Mouse (Mus musculus) CH12.LX (cell line): Measurements from ENCODE around the gene 1700028P14Rik. TPM values are rescaled to one million over a fixed set of nuclear protein-coding genes. Genes with fewer than 3 reads are reported as not detected.

Experiments
- DNase-seq: peaks from one replicate; pipeline ENCODE4 v3.0.0-alpha.2; 2013; ENCODE audit errors: extremely low read depth
- H3K27ac ChIP-seq: 2 replicates; pipeline ENCODE4 v1.5.1; 2012; ENCODE audit warnings: low read depth, mild to moderate bottlenecking, control low read depth, moderate library complexity; ENCODE audit not compliant: insufficient read depth
- H3K27me3 ChIP-seq: replicated peaks from 2 replicates; pipeline ENCODE3; 2012; ENCODE audit warnings: inconsistent platforms
- H3K36me3 ChIP-seq, 2 experiments: replicated peaks in 1 of 2; 2 replicates each; pipeline versions ENCODE3 to v1.6.1; 2012; ENCODE audit warnings: inconsistent platforms in 1 of 2, low read length in 1 of 2, mild to moderate bottlenecking in 1 of 2, mixed read lengths in 1 of 2, moderate library complexity in 1 of 2; ENCODE audit not compliant: control insufficient read depth in 1 of 2, insufficient read depth in 1 of 2
- H3K4me1 ChIP-seq, 2 experiments: 2 replicates each; pipeline ENCODE4 v1.6.1; 2012; ENCODE audit warnings: inconsistent platforms in 1 of 2, moderate library complexity in 1 of 2; ENCODE audit not compliant: insufficient read depth in 2 of 2, control insufficient read depth in 1 of 2
- H3K4me2 ChIP-seq: 2 replicates; pipeline ENCODE4 v1.6.1; 2012; ENCODE audit warnings: low read depth, mild to moderate bottlenecking, control low read depth; ENCODE audit not compliant: poor library complexity, insufficient read depth, severe bottlenecking
- H3K4me3 ChIP-seq, 3 experiments: fragments of 150-350 bp in 1 of 3; sonication (generic) in 1 of 3; replicated peaks in 1 of 3; 2 replicates each; pipeline versions ENCODE3 to v1.5.1; 2011 to 2012; ENCODE audit warnings: low read depth in 2 of 3, low read length in 2 of 3, mild to moderate bottlenecking in 2 of 3, moderate library complexity in 2 of 3, control low read depth in 1 of 3, improper control_type of control experiment in 1 of 3, inconsistent platforms in 1 of 3, mixed read lengths in 1 of 3; ENCODE audit not compliant: poor library complexity in 1 of 3
- H3K79me2 ChIP-seq: replicated peaks from 2 replicates; pipeline ENCODE4 v1.6.1; 2012; ENCODE audit warnings: mild to moderate bottlenecking, moderate library complexity; ENCODE audit not compliant: control insufficient read depth, poor library complexity, insufficient read depth, severe bottlenecking; ENCODE audit errors: extremely low read depth
- H3K9ac ChIP-seq: 2 replicates; pipeline ENCODE4 v1.6.1; 2012; ENCODE audit warnings: low read depth, mild to moderate bottlenecking, control low read depth, moderate library complexity; ENCODE audit not compliant: insufficient read depth
- H3K9me3 ChIP-seq: replicated peaks from 2 replicates; pipeline ENCODE3; 2012; ENCODE audit warnings: low read length, inconsistent platforms, mixed read lengths
- EP300 ChIP-seq: IDR thresholded peaks from 2 replicates; pipeline ENCODE4 v1.6.1; 2011; ENCODE audit warnings: low read length, improper control_type of control experiment
- ETS1 ChIP-seq: conservative IDR thresholded peaks from 2 replicates; pipeline ENCODE4 v1.6.1; 2012; ENCODE audit warnings: low read depth, mild to moderate bottlenecking, inconsistent platforms, low read length, improper control_type of control experiment, moderate library complexity
- KAT2A ChIP-seq: IDR thresholded peaks from 2 replicates; pipeline ENCODE4 v1.6.1; 2012; ENCODE audit warnings: low read length, improper control_type of control experiment, inconsistent platforms; ENCODE audit not compliant: insufficient replicate concordance
- MAFK ChIP-seq: IDR thresholded peaks from 2 replicates; pipeline ENCODE4 v1.6.1; 2011; ENCODE audit warnings: low read length, improper control_type of control experiment; ENCODE audit not compliant: insufficient replicate concordance
- MAX ChIP-seq: IDR thresholded peaks from 2 replicates; pipeline ENCODE4 v1.6.1; 2011; ENCODE audit warnings: low read length, improper control_type of control experiment
- MYC ChIP-seq: IDR thresholded peaks from 2 replicates; pipeline ENCODE4 v1.6.1; 2011; ENCODE audit warnings: low read depth, mild to moderate bottlenecking, improper control_type of control experiment, low read length
- NELFE ChIP-seq: IDR thresholded peaks from 2 replicates; pipeline ENCODE4 v1.6.1; 2011; ENCODE audit warnings: low read depth, low read length, improper control_type of control experiment
- NRF1 ChIP-seq: IDR thresholded peaks from 2 replicates; pipeline ENCODE4 v1.6.1; 2014; ENCODE audit warnings: low read depth, mild to moderate bottlenecking, inconsistent platforms, low read length, improper control_type of control experiment, moderate library complexity
- PAX5 ChIP-seq: IDR thresholded peaks from 2 replicates; pipeline ENCODE4 v1.6.1; 2012; ENCODE audit warnings: low read length, inconsistent platforms, mixed read lengths
- POLR2A ChIP-seq: IDR thresholded peaks from 2 replicates; pipeline ENCODE4 v1.6.1; 2011; ENCODE audit warnings: low read depth, mild to moderate bottlenecking, improper control_type of control experiment, low read length
- POLR2AphosphoS2 ChIP-seq: IDR thresholded peaks from 2 replicates; pipeline ENCODE4 v1.6.1; 2011; ENCODE audit warnings: low read depth, low read length, improper control_type of control experiment
- RAD21 ChIP-seq: IDR thresholded peaks from 2 replicates; pipeline ENCODE4 v1.6.1; 2011; ENCODE audit warnings: low read depth, mild to moderate bottlenecking, low read length, improper control_type of control experiment, moderate library complexity
- SIN3A ChIP-seq: IDR thresholded peaks from 2 replicates; pipeline ENCODE4 v1.6.1; 2012; ENCODE audit warnings: low read length, improper control_type of control experiment, inconsistent platforms
- SMC3 ChIP-seq: IDR thresholded peaks from 2 replicates; pipeline ENCODE4 v1.6.1; 2011; ENCODE audit warnings: low read depth, low read length, improper control_type of control experiment
- TBP ChIP-seq: conservative IDR thresholded peaks from 2 replicates; pipeline ENCODE4 v1.6.1; 2011; ENCODE audit warnings: low read depth, low read length, improper control_type of control experiment
- ZC3H11A ChIP-seq: IDR thresholded peaks from 2 replicates; pipeline ENCODE4 v1.6.1; 2012; ENCODE audit warnings: low read depth, mild to moderate bottlenecking, inconsistent platforms, low read length, improper control_type of control experiment
- ZKSCAN1 ChIP-seq: IDR thresholded peaks from 2 replicates; pipeline ENCODE4 v1.6.1; 2012; ENCODE audit warnings: low read depth, inconsistent platforms, low read length, improper control_type of control experiment, borderline replicate concordance
- ZNF384 ChIP-seq: IDR thresholded peaks from 2 replicates; pipeline ENCODE4 v1.6.1; 2012; ENCODE audit warnings: low read depth, low read length, improper control_type of control experiment, inconsistent platforms
- dilution Hi-C: fragments of 300-500 bp; cut with MboI; formaldehyde crosslinking; loops from 2 replicates; pipeline ENCODE4 v1.14.3; 2020; ENCODE audit warnings: low sequenced_read_pairs; ENCODE audit not compliant: extremely low pct_unique_long_range_greater_than_20kb, extremely low pct_ligation_motif_present
- in situ Hi-C: fragments of 300-500 bp; cut with MboI; formaldehyde crosslinking; loops from 3 replicates; pipeline ENCODE4 v1.14.3; 2019; ENCODE audit warnings: low sequenced_read_pairs, low pct_ligation_motif_present, low pct_unique_long_range_greater_than_20kb, mixed read lengths
- polyA plus RNA-seq: library from polyadenylated mRNA; unstranded; fragments of >175 nt; gene quantifications from 2 replicates; pipeline ENCODE4 v1.2.1, GENCODE M21; 2012; ENCODE audit warnings: low read depth; ENCODE audit not compliant: insufficient read length
- total RNA-seq, 2 experiments: library from RNA; depleted of rRNA; stranded (reverse); fragments of 300-350 nt in 1 of 2; fragments of >200 nt in 1 of 2; gene quantifications; 2 replicates each; pipeline ENCODE4 v1.2.3; 2012 to 2014

Gene 1700028P14Rik
- total and polyA plus RNA-seq, 3 experiments = not detected

- H3K36me3 ChIP-seq = no peaks in the 10 kb centered on the region
- H3K9me3 ChIP-seq = no peaks in the 10 kb centered on the region
- H3K4me1 ChIP-seq = no peaks in the 10 kb centered on the region
- no peak overlapping the region for H3K27ac ChIP-seq
- H3K4me2 ChIP-seq = no peak overlapping the region
- DNase-seq = no peak
- in situ Hi-C loops = no loop called here
- no peak overlapping the region for H3K4me3 ChIP-seq
- no peaks in the 10 kb centered on the region for H3K27me3 ChIP-seq
- no peak overlapping the region for H3K9ac ChIP-seq
- no peak for TF ChIP-seq TBP
- TF ChIP-seq ZKSCAN1 = no peak
- no peak for TF ChIP-seq SMC3
- TF ChIP-seq KAT2A = no peak
- H3K79me2 ChIP-seq = no peaks in the 10 kb centered on the region
- dilution Hi-C loops = no loop called here
Measured at GRCm38 (mm10) chr19:23653154-23653553, 542 bp upstream of the 1700028P14Rik start.

GRCm38 (mm10) chr19:23647308-23647707 is 5.3 kb downstream of the 1700028P14Rik start:
- in situ Hi-C loops (no loop called here), dilution Hi-C loops (no loop called here)
- Histone ChIP-seq H3K9me3 (no peaks in the 10 kb centered on the region), H3K4me3 (no peak overlapping the region), H3K27me3 (no peaks in the 10 kb centered on the region), H3K4me1 (no peaks in the 10 kb centered on the region), H3K27ac (no peak overlapping the region), H3K36me3 (no peaks in the 10 kb centered on the region), H3K9ac (no peak overlapping the region), H3K79me2 (no peaks in the 10 kb centered on the region), H3K4me2 (no peak overlapping the region)
- no peak for TF ChIP-seq ZC3H11A
- no peak for TF ChIP-seq SMC3
- TF ChIP-seq ETS1 = no peak
- TF ChIP-seq NELFE = no peak
- no peak for TF ChIP-seq POLR2AphosphoS2
- DNase-seq = no peak

GRCm38 (mm10) chr19:23645347-23645746 is 7.3 kb downstream of the 1700028P14Rik start:
- no peak for TF ChIP-seq POLR2A
- TF ChIP-seq RAD21 = no peak
- TF ChIP-seq MAFK = no peak
- no peak for TF ChIP-seq MAX
- no peak for TF ChIP-seq MYC
- no peak for TF ChIP-seq ZNF384
- no peak for TF ChIP-seq NRF1
- no peak for TF ChIP-seq ETS1
- no peak for TF ChIP-seq EP300
- TF ChIP-seq PAX5 = no peak
- TF ChIP-seq SIN3A = no peak
- Histone ChIP-seq H3K79me2 (no peaks in the 10 kb centered on the region), H3K4me3 (no peak overlapping the region), H3K9me3 (no peaks in the 10 kb centered on the region), H3K36me3 (no peaks in the 10 kb centered on the region), H3K4me1 (no peaks in the 10 kb centered on the region), H3K27ac (no peak overlapping the region), H3K27me3 (no peaks in the 10 kb centered on the region), H3K4me2 (no peak overlapping the region), H3K9ac (no peak overlapping the region)
- in situ Hi-C loops = no loop called here
- DNase-seq = no peak
- dilution Hi-C loops = no loop called here
